Mouse (Mus musculus): ENCODE measurements at regions not wholly inside any gene's neighbourhood (a gene's known extent, or its start where the extent isn't known, plus 50 kb on each side); places are given as distances from the start of the nearest gene placed in this dataset.

DNA sequence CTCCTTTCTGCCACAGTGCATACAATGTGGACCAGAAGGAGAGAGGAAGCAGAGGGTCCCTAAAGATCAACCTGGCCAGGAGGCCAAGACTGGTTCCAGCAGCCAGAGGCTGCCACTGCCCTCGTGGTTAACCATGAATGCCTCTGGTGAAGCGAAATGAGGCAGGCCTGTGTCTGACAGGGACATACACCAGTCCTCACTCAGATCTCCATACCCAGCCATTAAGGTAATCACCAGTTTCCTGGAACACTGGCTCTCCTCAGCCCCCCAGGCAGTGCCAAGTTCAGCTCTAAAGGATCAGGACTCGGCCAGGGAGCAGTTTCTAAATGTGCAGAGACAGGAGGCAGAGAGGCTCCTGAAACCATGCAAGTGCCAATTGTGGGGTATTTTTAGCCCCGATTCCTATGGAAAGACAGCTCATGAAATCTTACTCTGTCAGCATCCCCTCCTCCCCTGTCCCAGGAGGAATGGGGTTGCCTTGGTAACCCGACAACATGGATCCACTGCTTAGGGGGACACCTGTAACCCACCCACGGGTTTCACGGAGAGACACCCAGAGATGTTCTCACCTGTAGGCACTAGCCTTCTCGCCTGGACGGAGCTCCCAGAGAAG lies 103.6 kb downstream of the Ier5 start:
- no peak for DNase-seq (ENCODE audit: low spot score in 2 of 2)

DNA sequence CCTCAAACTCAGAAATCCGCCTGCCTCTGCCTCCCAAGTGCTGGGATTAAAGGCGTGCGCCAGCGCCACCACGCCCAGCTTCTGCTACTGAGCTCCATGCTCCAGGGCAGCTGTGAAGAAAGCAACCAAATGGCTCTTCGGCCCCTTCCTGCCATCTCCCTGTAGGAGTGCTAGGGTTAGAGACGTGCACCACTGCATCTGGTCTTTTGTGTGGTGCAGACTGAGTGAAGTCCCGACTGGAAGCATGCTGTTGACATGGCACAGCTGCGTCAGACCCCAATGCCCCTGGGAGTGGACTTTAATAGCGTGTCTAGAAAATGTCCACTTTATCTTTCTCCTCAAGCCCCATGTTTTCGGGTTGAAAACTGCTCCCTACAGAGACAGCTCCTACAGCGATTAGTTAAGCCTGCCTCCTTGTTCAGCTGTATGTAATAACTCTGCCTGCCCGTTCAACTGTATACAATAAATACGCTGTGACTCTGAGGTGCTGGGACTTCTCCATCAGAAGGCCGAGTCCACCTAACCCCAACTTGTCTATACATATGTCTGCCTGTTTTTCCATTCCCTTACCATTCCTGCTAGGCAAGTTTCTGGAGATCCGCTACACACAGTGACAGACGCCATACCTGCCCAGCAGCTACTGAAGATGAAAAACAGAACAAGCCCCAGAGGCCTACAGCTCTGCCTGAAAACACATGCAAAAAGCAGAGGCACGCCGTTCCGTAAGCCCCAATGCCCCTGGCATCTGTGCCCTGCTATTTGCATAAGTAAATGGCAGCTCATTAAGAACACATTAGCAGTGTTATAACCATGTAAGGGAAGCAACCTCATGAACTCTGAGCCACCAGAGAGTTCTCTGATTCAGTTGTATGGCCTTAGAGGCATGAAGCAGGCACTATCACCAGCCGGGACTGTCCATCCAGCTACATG lies 105.2 kb downstream of the Ier5 start:
- no peak for DNase-seq (ENCODE audit: low spot score in 2 of 2)

DNA sequence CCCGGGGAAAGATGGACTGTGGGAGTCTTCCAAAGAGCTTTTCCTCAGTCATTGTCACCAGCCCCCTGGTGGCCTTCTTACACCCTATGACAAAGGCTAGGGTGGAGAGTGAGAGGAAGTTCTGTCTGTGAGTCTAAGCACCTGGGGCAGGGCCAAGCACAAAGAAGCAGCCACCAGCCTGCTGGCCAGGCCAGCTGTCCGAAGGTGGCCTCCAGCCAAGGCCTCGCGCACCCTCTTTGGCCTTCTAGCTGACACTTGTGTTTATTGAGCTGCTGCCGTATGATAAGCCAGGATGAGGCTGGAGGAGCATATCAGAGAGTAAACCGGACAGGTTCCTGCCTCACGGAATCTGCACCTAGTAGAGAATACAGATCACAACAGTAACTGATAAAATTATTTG lies 99.0 kb upstream of the Cacna1e start:
- DNase-seq (ENCODE audit: low spot score in 2 of 2): peak; percentile 20 to 48

DNA sequence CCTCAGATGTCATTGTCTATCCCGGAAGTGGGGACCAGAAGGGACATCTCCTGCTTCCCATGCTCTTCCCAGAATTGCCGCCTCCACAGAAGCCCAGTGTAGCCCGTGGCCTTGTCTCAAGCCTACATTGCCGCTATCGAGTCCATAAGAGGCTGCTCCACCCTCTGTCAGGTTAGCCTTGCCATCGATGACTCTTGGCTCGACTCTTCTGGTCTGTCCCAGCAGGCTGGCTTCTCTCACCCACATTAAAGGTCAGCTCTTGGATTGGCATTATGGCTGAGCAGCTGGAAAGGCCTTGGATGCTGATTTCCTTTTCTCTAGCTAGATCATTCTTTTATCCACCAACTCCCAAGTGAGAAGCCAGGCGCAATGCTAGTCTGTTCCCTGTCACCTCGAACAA lies 98.5 kb upstream of the Cacna1e start:
- peak; percentile 11 to 22 for DNase-seq (ENCODE audit: low spot score in 2 of 2)

DNA sequence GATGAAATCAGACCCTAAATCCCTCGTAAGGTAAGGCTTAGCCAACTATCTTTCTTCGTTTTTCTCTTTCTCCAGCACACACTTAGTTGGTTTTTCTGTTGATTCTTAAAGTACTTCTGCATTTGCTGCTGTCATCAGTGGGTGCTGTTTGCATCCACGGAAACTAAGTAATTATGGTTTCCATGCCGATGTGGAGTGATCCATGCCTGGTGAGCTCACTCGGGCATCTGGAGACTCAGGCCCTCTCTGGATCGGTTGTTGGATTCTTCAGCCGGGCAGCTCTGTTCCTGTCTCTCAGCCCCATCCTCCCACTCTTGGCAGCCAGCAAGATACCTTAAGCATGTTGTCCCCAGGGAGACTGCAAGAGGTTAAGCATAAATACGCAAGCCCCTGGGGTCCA lies 97.4 kb upstream of the Cacna1e start:
- no peak for DNase-seq (ENCODE audit: low spot score in 2 of 2)

DNA sequence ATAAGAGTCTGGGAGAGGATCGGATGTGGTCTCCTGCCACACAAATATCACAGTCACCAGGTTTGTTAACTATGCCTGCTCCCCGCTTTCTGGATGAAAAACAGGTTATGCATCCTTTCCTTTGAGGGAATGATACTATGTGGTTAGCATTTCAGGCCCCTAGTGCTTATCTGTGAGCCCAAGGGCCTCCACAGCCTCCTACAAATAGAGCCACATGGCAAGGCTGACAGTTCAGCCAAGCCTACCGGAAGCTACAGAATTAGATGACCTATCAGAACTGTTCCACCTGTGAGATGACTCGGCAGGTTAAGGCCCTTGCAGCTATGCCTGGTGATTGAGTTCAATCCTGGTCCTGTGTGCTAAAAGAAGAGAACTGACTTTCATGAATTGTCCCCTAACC lies 91.4 kb upstream of the Cacna1e start:
- DNase-seq (ENCODE audit: low spot score in 2 of 2): no peak

DNA sequence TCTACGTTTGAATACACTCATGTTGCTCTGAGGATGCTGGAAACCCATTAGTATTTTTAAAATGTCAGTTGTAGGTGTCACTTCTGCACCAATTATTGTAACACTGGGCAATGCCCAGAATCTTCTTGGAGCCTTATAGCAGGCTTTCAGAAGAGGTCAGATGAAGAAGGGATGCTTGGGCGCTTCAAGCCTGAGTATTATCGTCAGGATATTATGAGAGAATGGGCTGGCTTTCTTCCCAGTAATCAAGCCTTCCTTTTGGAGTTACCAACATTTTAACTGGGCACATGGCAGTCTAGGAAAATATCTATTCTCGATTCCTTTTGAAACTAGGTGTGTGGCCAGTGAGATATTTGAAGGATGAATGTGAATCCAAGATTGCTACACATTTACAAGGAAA lies 77.0 kb upstream of the Cacna1e start:
- no peak for DNase-seq (ENCODE audit: low spot score in 2 of 2)

DNA sequence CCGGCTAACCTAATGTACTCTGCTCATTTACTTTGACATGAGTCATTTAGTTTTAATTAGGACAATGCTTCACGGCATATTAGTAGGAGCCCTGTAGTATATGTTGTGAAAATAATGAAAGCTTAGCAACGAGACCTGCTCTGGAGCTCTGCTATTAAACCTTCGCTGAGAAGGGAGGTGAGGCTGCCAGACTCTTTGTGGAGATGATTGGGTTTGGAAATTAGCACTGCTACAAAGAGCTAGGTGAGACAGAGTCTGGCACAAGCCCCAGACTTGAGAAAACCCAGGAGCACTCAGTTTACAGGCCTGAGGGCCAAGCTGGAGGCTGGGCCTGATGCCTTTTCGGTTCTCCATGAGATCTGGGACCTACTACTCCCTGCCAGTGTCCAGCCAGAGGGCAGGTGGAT lies 72.3 kb upstream of the Cacna1e start:
- no peak for DNase-seq (ENCODE audit: low spot score in 2 of 2)

DNA sequence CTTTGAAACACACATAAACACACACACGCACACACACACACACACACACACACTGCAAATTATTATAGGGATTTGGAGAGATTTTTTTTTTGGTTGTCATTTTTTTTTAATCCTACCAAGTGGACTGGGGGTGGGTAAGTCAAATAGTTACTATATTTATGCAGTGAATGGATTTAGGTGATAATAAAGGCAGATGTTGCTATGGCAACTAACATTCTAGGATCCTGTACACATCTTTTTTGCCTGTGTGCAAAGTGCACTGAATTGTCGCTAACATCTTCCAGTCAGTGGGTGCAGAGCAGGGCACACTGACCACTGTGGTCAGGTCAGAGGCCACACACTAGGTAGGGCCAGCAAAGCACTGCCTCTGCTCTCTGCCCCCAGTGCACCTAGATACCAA lies 68.4 kb upstream of the Cacna1e start:
- no peak for DNase-seq (ENCODE audit: low spot score in 2 of 2)
